ENCODE assay signal across 28 mouse cellular contexts in genomic region chr2:61341254-61341653, GRCm38 (mm10).
DNase-seq lines count a peak whose midpoint lies in the region; ATAC-seq and TF ChIP-seq lines count a peak whose summit lies in the region.
"Had no signal": no experiment of that assay in that cellular context is flagged by ENCODE, and none has a peak within 500 bp of the region (broad histone marks: within the 10 kb centered on the region; RNA-seq: fewer than 3 reads in every experiment).

No protein-coding gene starts in this region.

- no peaks in the 10 kb centered on the region for H3K4me1 ChIP-seq in heart, embryonic 11.5 days (ENCODE audit: control insufficient read depth, insufficient read depth, low read length)
- peaks cover 6% of the 10 kb centered on the region for H3K4me1 ChIP-seq in lung, embryonic 16.5 days (replicated peaks; ENCODE audit: control insufficient read depth, insufficient read depth, low read length)
- no peaks in the 10 kb centered on the region for H3K4me1 ChIP-seq in stomach, postnatal 0 days (replicated peaks; ENCODE audit: control insufficient read depth, insufficient read depth)
- H3K4me1 ChIP-seq: forebrain, embryonic 12.5 days; hindbrain, embryonic 12.5 days; intestine, embryonic 15.5 days; liver, embryonic 15.5 days; neural tube, embryonic 12.5 days had no signal

- H3K4me3 ChIP-seq in heart, embryonic 11.5 days (ENCODE audit: low read depth, low read length), result no peak overlapping the region
- no peak overlapping the region for H3K4me3 ChIP-seq in lung, embryonic 16.5 days (ENCODE audit: low read length)
- H3K4me3 ChIP-seq in stomach, postnatal 0 days (ENCODE audit: low read depth, low read length), result no peak overlapping the region
- H3K4me3 ChIP-seq: embryonic facial prominence, embryonic 15.5 days; forebrain, embryonic 12.5 days; heart, adult 2 months; heart, embryonic 15.5 days; hindbrain, embryonic 12.5 days; intestine, embryonic 15.5 days; liver, embryonic 15.5 days; myocyte; neural tube, embryonic 12.5 days had no signal

- ATAC-seq in heart, embryonic 11.5 days (replicated peaks; ENCODE audit: insufficient number of reproducible peaks, low FRiP score, low TSS enrichment), result no peak
- ATAC-seq in lung, embryonic 16.5 days (ENCODE audit: low read depth), result peak; percentile 83
- no peak for ATAC-seq in stomach, postnatal 0 days (ENCODE audit: low FRiP score, low TSS enrichment)
- ATAC-seq: forebrain, postnatal 0 days; hindbrain, postnatal 0 days; intestine, embryonic 15.5 days had no signal

- no peak overlapping the region for H3K9ac ChIP-seq in heart, embryonic 11.5 days (ENCODE audit: low read depth, low read length)
- H3K9ac ChIP-seq in lung, embryonic 16.5 days (ENCODE audit: low read length), result no peak overlapping the region
- H3K9ac ChIP-seq in stomach, postnatal 0 days (ENCODE audit: low read length), result no peak overlapping the region
- H3K9ac ChIP-seq: embryonic facial prominence, embryonic 15.5 days; forebrain, embryonic 12.5 days; forebrain, postnatal 0 days; heart, embryonic 15.5 days; hindbrain, embryonic 12.5 days; intestine, embryonic 15.5 days; liver, embryonic 15.5 days; neural tube, embryonic 12.5 days had no signal

- peak; percentile 86 for TF ChIP-seq EP300 in stomach, postnatal 0 days (optimal IDR thresholded peaks at IDR 0.05)

- H3K36me3 ChIP-seq in heart, embryonic 11.5 days (ENCODE audit: control insufficient read depth, insufficient read depth, low read length), result no peaks in the 10 kb centered on the region
- H3K36me3 ChIP-seq in lung, embryonic 16.5 days (ENCODE audit: control insufficient read depth, insufficient read depth, low read length), result no peaks in the 10 kb centered on the region
- H3K36me3 ChIP-seq in stomach, postnatal 0 days (ENCODE audit: control insufficient read depth, insufficient read depth, low read length), result no peaks in the 10 kb centered on the region
- H3K36me3 ChIP-seq: embryonic facial prominence, embryonic 15.5 days; forebrain, embryonic 12.5 days; heart, embryonic 15.5 days; hindbrain, embryonic 12.5 days; intestine, embryonic 15.5 days; liver, embryonic 15.5 days; neural tube, embryonic 12.5 days had no signal

- no peaks in the 10 kb centered on the region for H3K27me3 ChIP-seq in heart, embryonic 11.5 days (ENCODE audit: control insufficient read depth, insufficient read depth, low read length)
- no peaks in the 10 kb centered on the region for H3K27me3 ChIP-seq in lung, embryonic 16.5 days (ENCODE audit: control insufficient read depth, insufficient read depth, low read depth, low read length)
- H3K27me3 ChIP-seq in stomach, postnatal 0 days (ENCODE audit: control insufficient read depth, insufficient read depth, low read length), result no peaks in the 10 kb centered on the region
- H3K27me3 ChIP-seq: embryonic facial prominence, embryonic 15.5 days; forebrain, embryonic 12.5 days; heart, embryonic 15.5 days; hindbrain, embryonic 12.5 days; intestine, embryonic 15.5 days; liver, embryonic 15.5 days; neural tube, embryonic 12.5 days had no signal

- no peak for DNase-seq in heart, postnatal 25 days (ENCODE audit: low spot score)
- DNase-seq in lung, postnatal 4 days, result no peak
- peak; percentile 90 for DNase-seq in R1 (ENCODE audit: low read depth, low spot score)
- no peak for DNase-seq in stomach, postnatal 0 days (ENCODE audit: low spot score)
- no peak for DNase-seq in left cerebral cortex, postnatal 14 days (ENCODE audit: low spot score in 2 of 2)
- DNase-seq: adrenal gland, postnatal 14 days; cerebellum, adult 11 months; cerebellum, adult 9-10 months; cerebellum, postnatal 36 days; forebrain, postnatal 0 days; heart, adult 2 months; heart, postnatal 36 days; kidney, adult 8-10 months; kidney, postnatal 10 days; layer of hippocampus, postnatal 36 days; thymus, postnatal 4 days had no signal

- no peak overlapping the region for H3K27ac ChIP-seq in heart, embryonic 11.5 days (ENCODE audit: low read depth, low read length)
- no peak overlapping the region for H3K27ac ChIP-seq in lung, embryonic 16.5 days (ENCODE audit: low read length)
- H3K27ac ChIP-seq in stomach, postnatal 0 days (replicated peaks), result no peak overlapping the region
- H3K27ac ChIP-seq: embryonic facial prominence, embryonic 15.5 days; forebrain, embryonic 12.5 days; heart, adult 2 months; heart, embryonic 15.5 days; hindbrain, embryonic 12.5 days; hindbrain, postnatal 0 days; intestine, embryonic 15.5 days; liver, embryonic 15.5 days; neural tube, embryonic 12.5 days had no signal

- peak overlapping the region; percentile 14; the same call in 1 of the 2 replicates for H3K4me2 ChIP-seq in heart, embryonic 11.5 days
- H3K4me2 ChIP-seq in lung, embryonic 16.5 days (ENCODE audit: low read depth, low read length), result no peak overlapping the region
- H3K4me2 ChIP-seq in stomach, postnatal 0 days (replicated peaks; ENCODE audit: low read depth), result no peak overlapping the region
- H3K4me2 ChIP-seq: embryonic facial prominence, embryonic 15.5 days; forebrain, embryonic 12.5 days; heart, embryonic 15.5 days; hindbrain, embryonic 12.5 days; intestine, embryonic 15.5 days; liver, embryonic 15.5 days; midbrain, embryonic 11.5 days; neural tube, embryonic 12.5 days had no signal

- H3K9me3 ChIP-seq in heart, embryonic 11.5 days (replicated peaks; ENCODE audit: control insufficient read depth, low read length), result no peaks in the 10 kb centered on the region
- no peaks in the 10 kb centered on the region for H3K9me3 ChIP-seq in lung, embryonic 16.5 days (ENCODE audit: control insufficient read depth, low read length)
- H3K9me3 ChIP-seq in stomach, postnatal 0 days (ENCODE audit: control insufficient read depth, low read length), result no peaks in the 10 kb centered on the region; the same call in 1 of the 2 replicates
- H3K9me3 ChIP-seq: embryonic facial prominence, embryonic 15.5 days; forebrain, embryonic 12.5 days; heart, embryonic 15.5 days; hindbrain, embryonic 12.5 days; intestine, embryonic 15.5 days; liver, embryonic 15.5 days; neural tube, embryonic 12.5 days had no signal

- TF ChIP-seq CTCF in stomach, postnatal 0 days (IDR thresholded peaks at IDR 0.05; ENCODE audit: low read depth), result no peak

- intact Hi-C loops in heart, postnatal 25 days (cut with DNase I), result no loop called here
- intact Hi-C loops in left cerebral cortex, postnatal 14 days (cut with DNase I), result no loop called here

- WGBS in heart, embryonic 11.5 days (ENCODE audit: insufficient replicate concordance), result 46% methylated on average over 5 of the region's 5 CpGs
- WGBS in lung, embryonic 16.5 days, result 32% methylated on average over 5 of the region's 5 CpGs
- WGBS in stomach, postnatal 0 days, result 49% methylated on average over 5 of the region's 5 CpGs
